Mouse (Mus musculus) small intestine, adult 2 months (tissue): ENCODE measurements at regions not wholly inside any gene's neighbourhood (a gene's known extent, or its start where the extent isn't known, plus 50 kb on each side); places are given as distances from the start of the nearest gene placed in this dataset.

Experiments
- CTCF ChIP-seq: fragments of 200-500 bp; IDR thresholded peaks from 2 replicates; pipeline ENCODE4 v1.5.1; 2012; ENCODE audit warnings: low read depth, mild to moderate bottlenecking, control low read depth, inconsistent platforms, low read length, moderate library complexity, mixed read lengths; ENCODE audit not compliant: insufficient replicate concordance, insufficient read length; ENCODE audit errors: extremely low read depth
- POLR2A ChIP-seq: fragments of 200-500 bp; IDR thresholded peaks from 2 replicates; pipeline ENCODE4 v1.6.1; 2012; ENCODE audit warnings: low read depth, mild to moderate bottlenecking, control low read depth, inconsistent platforms, low read length, moderate library complexity

- TF ChIP-seq CTCF (no peak), POLR2A (no peak)
These were observed 497.8 kb upstream of the Mki67 start for GRCm38 (mm10) chr7:136213962-136214308.
